Mouse (Mus musculus): ENCODE results near the gene Clmn.
A peak's percentile ranks its signal among the peaks of the same experiment; 100 is the strongest.

Clmn gene

DNA sequence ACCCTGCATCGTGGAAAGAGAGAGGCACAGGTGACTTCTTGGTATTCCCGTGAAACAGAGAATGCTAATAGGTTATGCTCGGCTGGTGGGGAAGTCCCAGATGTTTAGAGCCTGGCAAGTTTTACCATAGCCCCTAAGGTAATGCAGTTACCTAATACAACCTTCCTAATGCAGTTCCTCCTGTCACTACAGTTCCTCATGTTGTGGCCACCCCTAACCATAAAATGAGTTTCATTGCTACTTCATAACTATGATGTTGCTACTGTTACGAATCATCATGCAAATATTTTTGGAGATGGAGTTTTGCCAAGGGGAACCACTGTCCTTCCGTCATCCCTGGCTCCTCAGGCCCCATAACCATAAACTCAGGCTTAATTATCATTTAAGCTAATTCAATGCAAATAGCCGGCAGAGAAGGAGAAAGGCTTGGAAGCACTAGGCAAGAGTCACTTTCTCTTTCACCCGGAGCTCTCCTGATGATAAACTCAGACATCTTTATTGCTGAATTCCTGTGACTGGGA, 53.9 kb downstream of the Clmn start:
- no peak for DNase-seq

DNA sequence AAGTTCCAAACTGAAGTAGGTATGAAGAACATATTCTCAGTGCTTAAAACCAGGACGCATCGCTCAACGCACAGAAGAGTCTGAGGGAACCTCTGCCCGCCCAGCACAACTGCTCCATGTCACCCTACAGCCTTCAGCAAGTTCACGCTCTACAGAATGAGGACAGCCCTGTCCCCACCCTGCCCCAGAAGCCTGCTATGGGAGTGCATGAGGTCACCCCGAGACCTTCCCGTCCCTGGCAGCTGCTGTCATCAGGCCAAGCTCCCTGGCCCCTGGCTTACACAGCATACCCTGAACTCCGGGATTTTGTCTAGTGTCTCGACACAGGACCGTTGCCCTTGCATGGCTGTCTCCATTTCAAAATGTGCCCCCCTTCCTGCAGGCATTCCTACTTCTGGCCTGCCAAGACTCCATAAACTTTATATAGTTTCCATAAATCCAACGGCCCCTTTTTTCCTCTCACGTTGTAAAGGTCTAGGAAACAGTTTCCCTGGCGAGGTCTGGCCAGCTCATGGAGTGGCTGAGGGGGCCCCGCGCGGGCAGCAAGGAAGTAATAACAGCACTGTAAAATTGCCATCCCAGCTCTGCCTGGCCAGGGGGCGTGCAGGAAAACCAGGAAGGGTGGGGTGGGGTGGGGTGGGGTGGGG, 56.3 kb downstream of the Clmn start:
- DNase-seq: no peak

DNA sequence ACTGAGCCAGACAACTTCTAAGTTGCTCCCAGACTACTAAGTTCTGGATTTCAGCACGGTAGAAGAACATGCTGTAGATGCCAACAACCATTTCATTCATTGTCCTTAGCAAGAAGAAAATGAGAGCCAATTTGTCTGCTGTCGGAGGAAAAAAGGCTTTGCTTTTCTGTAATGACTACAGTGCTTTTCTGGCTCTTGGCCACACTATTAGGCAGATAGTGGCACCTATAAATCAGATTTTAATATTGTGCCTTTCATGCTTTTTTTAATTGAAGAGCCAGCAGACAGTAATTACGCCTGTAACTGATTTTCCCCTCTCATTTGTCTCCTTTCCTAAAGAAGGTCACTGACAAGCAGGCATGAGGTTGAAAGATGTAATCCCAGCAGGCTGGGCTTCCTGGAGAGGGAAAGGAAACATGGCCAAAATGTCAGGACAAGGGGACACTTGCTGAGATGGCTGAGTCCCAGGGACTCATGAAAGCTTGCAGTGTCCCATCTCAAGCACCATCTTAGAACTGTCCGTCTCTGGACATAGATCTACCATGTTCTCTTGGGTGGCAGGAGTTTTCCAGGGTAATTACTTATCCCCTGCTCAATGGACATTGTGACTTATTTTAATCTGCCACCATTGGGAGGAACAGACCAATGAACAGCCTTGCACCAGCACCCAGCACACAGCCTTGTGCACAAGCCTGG, 58.0 kb downstream of the Clmn start:
- DNase-seq: no peak

GRCm38 (mm10) chr12:104801494-104802260, 63.2 kb downstream of the Clmn start:
- no peak for DNase-seq

DNA sequence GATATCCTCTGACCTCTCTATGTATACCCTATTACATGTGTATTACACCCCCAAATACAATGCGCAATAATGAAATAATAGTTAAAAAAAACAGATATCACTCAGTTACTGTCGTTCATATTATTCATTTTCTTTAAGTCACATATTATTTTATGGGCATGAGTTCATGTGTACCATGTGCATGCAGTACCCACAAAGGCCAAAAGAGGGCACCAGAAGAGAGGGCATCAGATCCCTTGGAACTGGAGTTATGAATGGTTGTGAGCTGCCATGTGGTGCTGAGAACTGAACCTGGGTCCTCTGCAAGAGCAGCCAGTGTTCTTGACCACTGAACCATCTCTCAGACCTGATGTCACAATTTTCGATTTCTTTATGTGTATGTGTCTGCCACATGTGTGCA, 65.5 kb downstream of the Clmn start:
- DNase-seq: no peak

GRCm38 (mm10) chr12:104797905-104798304, 67.0 kb downstream of the Clmn start:
- DNase-seq: no peak

DNA sequence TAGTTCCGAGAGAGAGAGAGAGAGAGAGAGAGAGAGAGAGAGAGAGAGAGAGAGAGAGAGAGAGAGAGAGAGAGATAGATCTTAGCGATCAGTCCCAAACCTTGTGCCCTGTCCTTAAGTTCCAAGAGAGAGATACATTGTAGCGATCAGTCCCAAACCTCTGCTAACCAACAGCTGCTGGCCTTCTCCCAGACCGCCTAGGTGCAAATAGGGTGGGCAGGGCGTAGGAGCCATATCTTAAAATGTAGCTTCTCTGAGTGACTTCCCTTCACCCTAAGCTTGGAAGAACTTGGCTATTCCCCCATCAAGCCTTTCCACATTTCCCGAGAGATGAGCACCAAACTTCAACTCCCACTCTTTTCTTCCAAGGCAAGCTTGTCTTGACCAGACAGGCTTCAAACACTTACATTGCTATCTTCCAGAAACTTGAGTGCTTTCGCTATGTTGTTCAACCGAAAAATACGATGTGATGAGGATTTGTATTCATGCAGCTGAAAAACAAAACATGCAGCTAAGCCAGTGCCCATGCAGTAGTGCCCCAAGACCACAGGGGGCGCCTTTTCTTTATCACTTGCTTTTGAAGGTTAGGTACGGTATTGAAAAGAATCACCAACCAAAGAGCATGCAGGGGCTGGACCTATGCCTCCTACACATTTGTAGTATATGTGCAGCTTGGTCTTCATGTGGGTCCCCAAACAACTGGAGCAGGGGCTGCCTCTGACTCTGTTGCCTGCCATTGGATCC, 68.1 kb downstream of the Clmn start:
- DNase-seq: no peak

DNA sequence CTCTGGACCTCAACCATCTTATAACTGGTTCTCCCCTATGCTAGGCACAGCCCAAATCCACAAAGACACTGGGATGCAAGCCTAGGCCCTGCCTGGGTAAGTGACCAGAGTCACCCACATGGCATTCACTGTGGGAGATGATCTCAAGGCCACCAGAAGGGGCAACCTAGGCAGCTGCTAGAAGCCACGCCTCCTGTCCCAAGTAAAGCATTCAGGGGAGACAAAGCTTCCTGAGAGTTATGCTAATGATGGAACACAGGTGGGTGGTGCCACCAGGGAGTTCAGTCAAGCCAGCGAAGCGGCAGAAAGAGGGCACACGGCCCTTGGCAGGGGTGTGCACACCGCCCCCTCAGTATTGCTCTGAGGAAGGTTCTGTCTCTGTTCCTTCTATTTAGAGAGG, 69.9 kb downstream of the Clmn start:
- DNase-seq: no peak

GRCm38 (mm10) chr12:104793486-104793885, 71.4 kb downstream of the Clmn start:
- DNase-seq: no peak

- DNase-seq: no peak
Observed at GRCm38 (mm10) chr12:104777603-104778002, 87.3 kb downstream of the Clmn start.

- DNase-seq: no peak
Observed at GRCm38 (mm10) chr12:104771941-104772340, 92.9 kb downstream of the Clmn start.

GRCm38 (mm10) chr12:104769201-104769785, 95.6 kb downstream of the Clmn start:
- DNase-seq: no peak

DNA sequence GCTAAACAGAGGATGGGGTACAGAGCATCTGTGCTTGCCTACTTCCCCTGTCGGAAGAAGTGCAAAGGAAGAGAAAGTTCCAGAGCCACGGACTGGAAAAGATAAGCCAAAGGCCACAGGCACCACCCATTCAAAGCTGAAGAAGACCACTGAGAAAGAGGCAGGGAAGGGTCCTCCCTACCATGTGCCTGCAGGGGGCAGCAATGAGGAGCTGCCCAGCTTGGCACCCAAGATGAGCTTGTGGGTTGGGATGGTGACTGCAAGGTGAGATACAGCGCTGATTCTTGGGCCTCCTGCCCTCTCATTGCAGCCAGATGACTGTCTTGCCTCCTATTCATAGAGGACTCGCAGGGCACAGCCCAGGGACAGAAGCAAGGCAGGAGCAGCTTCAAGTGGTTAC, 97.7 kb downstream of the Clmn start:
- no peak for DNase-seq

GRCm38 (mm10) chr12:104765761-104766160, 99.1 kb downstream of the Clmn start:
- no peak for DNase-seq

DNA sequence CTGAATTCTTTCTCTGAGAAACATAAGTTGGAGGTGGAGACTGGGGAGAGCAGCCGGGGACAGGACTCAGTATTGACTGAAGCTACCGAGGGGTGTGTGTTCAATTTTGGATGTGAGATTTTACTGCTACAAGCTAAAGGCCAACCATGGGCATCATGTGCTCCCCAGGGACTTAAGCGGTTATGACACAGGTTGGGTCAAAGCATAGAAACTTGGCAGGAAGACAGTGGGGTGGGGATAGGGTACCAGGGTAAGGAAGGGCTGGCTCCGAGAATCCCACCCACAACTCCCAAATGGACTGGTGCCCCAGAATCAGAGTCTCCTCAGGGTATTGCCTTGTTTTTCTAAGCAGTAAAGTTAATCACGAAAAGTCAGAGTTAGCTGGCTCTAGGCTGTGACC, 99.8 kb downstream of the Clmn start:
- no peak for DNase-seq

DNA sequence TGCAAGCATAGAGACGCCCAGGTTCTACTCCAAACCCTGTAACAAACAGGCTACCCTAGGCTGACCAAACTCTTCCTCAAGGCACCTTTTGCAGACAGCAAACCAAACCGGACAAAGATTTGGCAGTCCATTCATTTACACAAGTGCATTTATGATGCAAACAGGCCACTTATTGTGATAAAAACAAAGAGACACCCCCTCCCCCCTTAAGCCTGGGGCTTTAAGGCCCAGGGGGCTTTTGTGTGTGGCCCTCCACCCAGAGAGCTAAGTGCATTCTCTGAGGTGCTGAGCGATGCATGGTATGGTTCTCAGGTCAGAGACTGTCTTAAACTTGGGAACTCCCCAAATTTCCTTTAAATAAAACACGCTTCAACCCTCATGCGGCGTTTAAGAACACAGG, 101.0 kb downstream of the Clmn start:
- DNase-seq: no peak

- no peak for DNase-seq
Observed at GRCm38 (mm10) chr12:104761411-104761810, 103.5 kb downstream of the Clmn start.

DNA sequence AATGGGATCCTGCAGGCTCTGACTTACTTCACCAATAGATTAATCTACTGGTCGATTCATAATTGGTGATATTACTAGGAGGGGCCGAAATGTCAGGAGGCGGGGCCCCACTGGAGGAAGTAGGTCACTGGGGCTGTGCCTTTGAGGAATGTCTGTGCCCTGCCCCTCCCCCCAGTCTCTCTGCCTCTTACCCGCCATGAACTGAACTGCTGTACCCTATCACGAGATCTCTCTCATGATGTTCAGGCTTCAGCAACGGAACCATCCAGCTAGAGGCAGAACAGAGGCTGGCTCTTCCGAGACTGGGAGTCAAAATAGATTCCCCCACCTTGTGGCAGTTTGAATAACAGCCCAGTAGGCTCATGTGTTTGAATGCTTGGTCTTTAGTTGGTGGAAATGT, 106.8 kb downstream of the Clmn start:
- DNase-seq: no peak

GRCm38 (mm10) chr12:104753686-104754085, 111.2 kb downstream of the Clmn start:
- no peak for DNase-seq

DNA sequence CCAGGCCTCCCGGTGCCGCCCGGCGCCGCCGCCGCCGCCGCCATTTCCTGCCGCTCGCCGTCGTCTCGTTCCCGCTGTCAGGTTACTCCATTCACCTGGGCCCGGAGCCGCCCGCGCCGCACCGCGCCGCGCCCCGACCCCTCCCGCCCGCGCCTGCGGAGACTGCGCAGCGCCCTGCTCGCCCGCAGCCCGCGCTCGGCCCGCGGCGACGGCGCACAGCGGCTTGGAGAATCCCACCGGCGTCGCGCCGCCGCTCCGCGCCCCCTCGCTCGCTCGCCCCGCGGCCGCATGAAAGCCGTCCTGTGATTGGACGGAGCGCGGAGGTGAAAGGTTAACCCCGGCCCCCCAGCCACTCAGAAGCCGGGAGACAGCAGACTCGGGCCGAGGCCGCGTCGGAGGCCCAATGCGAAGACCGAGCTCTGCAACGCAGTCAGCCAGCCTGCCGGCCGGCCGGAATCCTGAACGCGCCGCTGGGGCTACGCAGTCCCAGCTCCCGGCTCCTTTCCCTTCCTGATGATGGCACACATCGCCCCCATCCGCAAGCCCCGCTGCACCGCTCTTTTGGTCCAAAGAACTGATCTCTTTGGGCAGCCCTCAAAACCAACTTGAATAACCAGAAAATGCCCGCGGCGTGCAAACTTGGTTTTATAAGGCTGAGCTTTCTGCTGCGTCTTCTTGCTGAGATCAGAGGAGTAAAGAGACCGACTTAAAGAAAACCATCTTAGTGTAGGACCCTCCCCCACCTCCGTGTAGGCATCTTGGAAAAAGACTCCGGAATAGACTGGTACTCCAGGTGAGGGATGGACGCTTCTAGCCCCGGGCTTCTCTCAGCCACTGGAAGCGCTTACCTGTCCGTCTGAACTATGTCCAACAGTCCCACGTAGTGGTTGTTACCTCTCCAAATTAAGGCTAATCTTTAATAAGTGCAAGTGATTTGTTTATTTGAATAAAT, 112.8 kb downstream of the Clmn start, which contains the start of gene Dicer1:
Dicer1 (minus strand) TSS at position 139 of the 952 bp plus-strand sequence.
- peak; percentile 95 to 97 for DNase-seq

GRCm38 (mm10) chr12:104751331-104751813, 113.5 kb downstream of the Clmn start:
- DNase-seq: peak; percentile 25 to 35
